Mouse (Mus musculus) embryonic fibroblast, embryonic 13.5 days (primary cell): ENCODE measurements around the gene Setdb1. TPM values are rescaled to one million over a fixed set of nuclear protein-coding genes. Genes with fewer than 3 reads are reported as not detected.

Source experiments
- H3K27ac ChIP-seq: 2 replicates; pipeline ENCODE4 v1.5.1; 2012; ENCODE audit warnings: low read length, control low read depth, inconsistent platforms; ENCODE audit not compliant: insufficient read depth
- H3K4me1 ChIP-seq: 2 replicates; pipeline ENCODE4 v1.6.1; 2011; ENCODE audit warnings: low read length; ENCODE audit not compliant: control insufficient read depth, insufficient read depth
- H3K4me3 ChIP-seq: 2 replicates; pipeline ENCODE4 v1.5.1; 2011; ENCODE audit warnings: mild to moderate bottlenecking, control low read depth, low read length; ENCODE audit not compliant: insufficient read depth
- CTCF ChIP-seq: IDR thresholded peaks from 2 replicates; pipeline ENCODE4 v1.5.1; 2011; ENCODE audit warnings: mild to moderate bottlenecking, control low read depth, low read length, moderate library complexity, borderline replicate concordance; ENCODE audit not compliant: insufficient read depth
- POLR2A ChIP-seq: IDR thresholded peaks from 2 replicates; pipeline ENCODE4 v1.6.1; 2011; ENCODE audit warnings: low read depth, mild to moderate bottlenecking, control low read depth, low read length, moderate library complexity
- polyA plus RNA-seq: library from polyadenylated mRNA; stranded (reverse); fragments of >200 nt; gene quantifications from 2 replicates; pipeline ENCODE4 v1.2.4, GENCODE M21; 2011; ENCODE audit warnings: low read depth; ENCODE audit not compliant: missing spikeins, insufficient read length

The Setdb1 gene
- polyA plus RNA-seq, 1 experiment = 34.3 TPM

DNA sequence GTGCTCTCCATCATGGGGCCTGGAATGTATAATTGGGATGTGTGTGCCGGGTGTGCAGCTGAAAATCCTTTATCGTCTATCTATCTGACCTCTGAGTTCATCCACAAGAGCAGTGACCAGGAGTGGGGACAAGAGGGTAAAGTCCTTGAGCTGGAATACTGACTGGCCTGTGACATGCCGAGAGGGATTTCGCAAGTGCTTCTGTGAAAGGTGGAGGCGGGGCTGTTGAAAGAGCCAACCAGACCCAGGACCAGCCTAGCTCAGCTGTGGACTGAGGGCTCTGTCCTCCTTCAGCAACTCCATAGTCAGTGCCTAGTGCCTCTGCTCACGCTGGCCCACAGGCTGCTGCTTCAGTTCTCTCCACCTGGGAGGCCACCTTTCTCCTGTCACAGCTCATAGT is 38.5 kb downstream of the Setdb1 start:
- H3K4me3 ChIP-seq = no peak overlapping the region
- peak overlapping the region; percentile 49 for H3K27ac ChIP-seq
- peaks cover 13% of the 10 kb centered on the region; the same call in 1 of the 2 replicates for H3K4me1 ChIP-seq
- TF ChIP-seq POLR2A = no peak
- no peak for TF ChIP-seq CTCF

- H3K4me1 ChIP-seq = peaks cover 16% of the 10 kb centered on the region; the same call in 1 of the 2 replicates
- no peak for TF ChIP-seq POLR2A
- TF ChIP-seq CTCF = peak; percentile 80; the same call in 1 of the 2 replicates
- 0 out of 2 replicates have a peak overlapping the region, but pooled peaks have one; percentile 18 for H3K27ac ChIP-seq
- H3K4me3 ChIP-seq = no peak overlapping the region
Measured at GRCm38 (mm10) chr3:95317414-95318080, 39.5 kb downstream of the Setdb1 start.

- Histone ChIP-seq H3K27ac (peak overlapping the region; percentile 65), H3K4me3 (peak overlapping the region; percentile 85), H3K4me1 (peaks cover 17% of the 10 kb centered on the region; the same call in 1 of the 2 replicates)
- TF ChIP-seq CTCF = no peak
- no peak for TF ChIP-seq POLR2A
Measured at GRCm38 (mm10) chr3:95315844-95316550, 41.0 kb downstream of the Setdb1 start.

- Histone ChIP-seq H3K4me1 (peaks cover 17% of the 10 kb centered on the region; the same call in 1 of the 2 replicates), H3K4me3 (peak overlapping the region; percentile 85), H3K27ac (peak overlapping the region; percentile 65)
- TF ChIP-seq POLR2A (peak; percentile 53), CTCF (peak; percentile 7; the same call in 1 of the 2 replicates)
Measured at GRCm38 (mm10) chr3:95315094-95315843, 41.7 kb downstream of the Setdb1 start.

DNA sequence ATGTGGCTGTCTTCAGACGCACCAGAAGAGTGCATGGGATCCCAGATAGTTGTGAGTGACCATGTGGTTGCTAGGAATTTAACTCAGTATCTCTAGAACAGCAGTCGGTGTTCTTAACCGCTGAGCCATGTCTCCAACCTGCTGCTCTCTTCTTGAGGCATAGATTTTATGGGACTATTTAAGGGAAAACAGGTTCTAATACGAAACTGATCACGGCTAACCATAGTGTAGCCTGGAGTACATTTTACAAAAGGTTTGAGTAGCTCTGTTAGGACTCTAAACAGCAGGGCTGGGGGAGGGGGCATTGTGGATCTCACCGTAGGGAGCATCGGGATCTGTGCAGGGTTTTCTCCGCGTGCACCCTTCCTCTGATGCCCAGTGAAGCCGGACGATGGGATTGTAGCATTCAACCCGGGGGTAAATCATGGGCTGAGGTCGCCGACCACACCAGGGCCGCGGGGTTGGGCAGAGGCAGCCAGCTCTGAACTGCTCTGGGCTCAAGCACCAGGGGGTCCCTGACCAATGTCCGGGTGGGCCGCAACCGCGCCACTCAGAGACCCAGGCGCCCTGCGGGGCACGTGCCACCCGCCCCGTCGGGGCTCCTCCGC is 42.4 kb downstream of the Setdb1 start, which contains the start of gene Cers2:
Gene Cers2 (plus strand): TSS at position 306 of the 608 bp plus-strand sequence.
- no peak for TF ChIP-seq CTCF
- TF ChIP-seq POLR2A = peak; percentile 30
- peak within 1 kb of the TSS; percentile 65 for H3K27ac ChIP-seq
- H3K4me3 ChIP-seq = peak within 1 kb of the TSS; percentile 85
- H3K4me1 ChIP-seq = peaks cover 17% of the 10 kb centered on the region; the same call in 1 of the 2 replicates

DNA sequence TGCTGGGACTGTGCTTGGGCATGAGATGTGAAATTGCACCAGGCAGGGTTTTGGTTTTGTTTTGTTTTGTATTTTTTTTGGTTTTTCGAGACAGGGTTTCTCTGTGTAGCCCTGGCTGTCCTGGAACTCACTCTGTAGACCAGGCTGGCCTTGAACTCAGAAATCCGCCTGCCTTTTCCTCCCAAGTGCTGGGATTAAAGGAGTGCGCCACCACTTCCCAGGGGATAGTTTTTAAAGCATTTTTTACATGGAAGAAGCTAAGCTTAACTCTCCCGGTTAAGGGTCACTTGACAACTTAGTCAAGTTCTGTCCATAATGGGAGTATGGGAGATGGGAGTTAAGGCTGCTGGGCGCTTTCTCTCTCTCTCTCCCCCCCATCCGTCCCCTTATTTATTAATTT is 42.9 kb downstream of the Setdb1 start:
- TF ChIP-seq POLR2A (no peak), CTCF (no peak)
- Histone ChIP-seq H3K27ac (no peak overlapping the region; the same call in 1 of the 2 replicates), H3K4me3 (no peak overlapping the region), H3K4me1 (peaks cover 15% of the 10 kb centered on the region; the same call in 1 of the 2 replicates)

GRCm38 (mm10) chr3:95313476-95313875 is 43.5 kb downstream of the Setdb1 start:
- no peak overlapping the region for H3K4me3 ChIP-seq
- H3K4me1 ChIP-seq = peaks cover 12% of the 10 kb centered on the region; the same call in 1 of the 2 replicates
- TF ChIP-seq POLR2A = no peak
- TF ChIP-seq CTCF = no peak
- no peak overlapping the region for H3K27ac ChIP-seq

- peaks cover 9% of the 10 kb centered on the region; the same call in 1 of the 2 replicates for H3K4me1 ChIP-seq
- H3K27ac ChIP-seq = no peak overlapping the region
- H3K4me3 ChIP-seq = no peak overlapping the region
- TF ChIP-seq CTCF (no peak), POLR2A (peak; percentile 13; the same call in 1 of the 2 replicates)
Measured at GRCm38 (mm10) chr3:95312623-95313022, 44.4 kb downstream of the Setdb1 start.
